Mouse (Mus musculus): ENCODE results near the gene Endou. TPM values are rescaled to one million over a fixed set of nuclear protein-coding genes. Genes with fewer than 3 reads are reported as not detected.

Gene Endou
- polyA plus RNA-seq, 1 experiment from 2014 or later: 0.55 TPM

DNA sequence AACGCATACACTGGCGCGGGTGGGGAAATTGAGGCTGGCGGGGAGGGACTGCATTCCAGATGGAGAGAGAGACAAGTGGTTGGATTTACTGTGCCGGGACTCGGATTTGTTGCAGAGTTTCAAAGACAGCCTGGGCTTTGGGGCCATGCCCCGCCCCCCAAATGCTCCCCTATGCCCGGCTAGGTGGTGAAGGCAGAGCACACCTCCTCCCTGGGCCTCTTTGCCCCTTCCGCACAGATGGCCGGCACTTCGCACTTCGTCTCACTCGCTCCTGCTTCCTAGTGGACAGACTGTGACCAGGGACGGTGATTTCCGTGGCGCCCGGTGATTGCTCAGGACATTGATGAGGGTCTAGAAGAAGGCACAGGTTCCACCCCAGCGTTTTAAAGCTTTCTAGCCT is 37.1 kb upstream of the Endou start:
- H3K4me3 ChIP-seq (ENCODE audit: low read length): peak overlapping the region; percentile 60

DNA sequence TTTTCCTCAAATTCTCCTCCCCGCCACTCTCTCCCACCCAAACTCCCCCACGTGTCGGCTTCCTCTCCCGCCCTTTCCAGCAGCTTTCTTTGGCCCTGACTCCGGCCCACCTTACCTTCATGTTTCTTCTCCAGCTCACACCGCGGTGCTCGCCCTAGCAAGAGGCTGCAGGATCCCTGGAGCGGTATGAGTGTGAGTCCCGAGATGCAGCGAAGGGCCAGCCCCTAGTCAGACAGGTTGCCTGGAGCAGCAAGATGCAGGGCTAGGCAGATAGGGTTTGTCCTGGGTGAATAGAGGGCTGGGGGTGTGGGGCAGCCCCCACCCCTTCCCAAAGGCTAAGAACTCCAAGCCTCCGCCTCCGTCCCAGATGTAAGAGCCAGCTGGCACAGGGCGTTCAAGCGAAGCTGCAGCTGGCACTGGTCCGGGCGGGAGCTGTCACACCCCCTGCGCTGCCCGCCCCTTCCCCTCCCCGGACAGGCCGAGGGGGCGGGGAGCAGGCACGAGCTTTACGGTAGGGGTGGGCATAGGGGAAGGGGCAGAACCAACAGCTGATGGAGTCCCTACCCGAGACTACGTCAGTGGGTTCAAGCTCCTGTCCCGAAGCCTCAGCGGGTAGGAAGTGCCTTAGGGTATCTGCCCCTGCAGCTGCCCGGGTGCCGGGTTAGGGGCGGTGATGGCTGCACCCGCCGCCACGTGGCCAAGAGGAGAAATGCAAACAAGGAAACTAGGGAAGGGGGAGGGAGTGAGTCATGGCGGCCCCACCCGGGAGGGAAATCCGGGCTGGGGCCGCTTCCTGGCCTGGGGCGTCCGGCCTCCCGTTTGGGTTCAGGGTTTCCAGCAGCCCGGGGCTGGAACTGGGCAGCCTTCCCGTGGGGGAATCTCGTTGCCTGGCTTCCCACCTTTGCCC is 36.4 kb upstream of the Endou start, which contains the start of gene Rapgef3:
Gene Rapgef3 (minus strand): TSS at position 693 of the 907 bp plus-strand sequence.
- peak; percentile 90 for ATAC-seq (ENCODE audit: low read depth)
- Histone ChIP-seq H3K4me3 (ENCODE audit: low read length) (peak within 1 kb of the TSS; percentile 60), H3K9me3 (ENCODE audit: control insufficient read depth, low read length) (no peaks in the 10 kb centered on the region), H3K36me3 (ENCODE audit: control insufficient read depth, insufficient read depth, low read length) (no peaks in the 10 kb centered on the region), H3K4me2 (ENCODE audit: low read depth, low read length) (peak within 1 kb of the TSS; percentile 98), H3K27me3 (ENCODE audit: control insufficient read depth, insufficient read depth, low read depth, low read length) (peaks cover 3% of the 10 kb centered on the region; the same call in 1 of the 2 replicates), H3K4me1 (replicated peaks; ENCODE audit: control insufficient read depth, insufficient read depth, low read length) (peaks cover 54% of the 10 kb centered on the region), H3K9ac (ENCODE audit: low read length) (peak within 1 kb of the TSS; percentile 82), H3K27ac (ENCODE audit: low read length) (peak within 1 kb of the TSS; percentile 89)
- WGBS: under 1% methylated on average over 43 of the region's 44 CpGs

More for the DNA sequence above, 37.1 kb upstream of the Endou start:
- H3K27ac ChIP-seq (ENCODE audit: low read length): peak overlapping the region; percentile 89
- no peaks in the 10 kb centered on the region for H3K9me3 ChIP-seq (ENCODE audit: control insufficient read depth, low read length)
- peak overlapping the region; percentile 82 for H3K9ac ChIP-seq (ENCODE audit: low read length)
- no peaks in the 10 kb centered on the region for H3K36me3 ChIP-seq (ENCODE audit: control insufficient read depth, insufficient read depth, low read length)
- peak; percentile 27 for ATAC-seq (ENCODE audit: low read depth)
- H3K4me2 ChIP-seq (ENCODE audit: low read depth, low read length): peak overlapping the region; percentile 98
- WGBS: under 1% methylated on average over 18 of the region's 18 CpGs
- peaks cover 55% of the 10 kb centered on the region for H3K4me1 ChIP-seq (replicated peaks; ENCODE audit: control insufficient read depth, insufficient read depth, low read length)
- peaks cover 3% of the 10 kb centered on the region; the same call in 1 of the 2 replicates for H3K27me3 ChIP-seq (ENCODE audit: control insufficient read depth, insufficient read depth, low read depth, low read length)

DNA sequence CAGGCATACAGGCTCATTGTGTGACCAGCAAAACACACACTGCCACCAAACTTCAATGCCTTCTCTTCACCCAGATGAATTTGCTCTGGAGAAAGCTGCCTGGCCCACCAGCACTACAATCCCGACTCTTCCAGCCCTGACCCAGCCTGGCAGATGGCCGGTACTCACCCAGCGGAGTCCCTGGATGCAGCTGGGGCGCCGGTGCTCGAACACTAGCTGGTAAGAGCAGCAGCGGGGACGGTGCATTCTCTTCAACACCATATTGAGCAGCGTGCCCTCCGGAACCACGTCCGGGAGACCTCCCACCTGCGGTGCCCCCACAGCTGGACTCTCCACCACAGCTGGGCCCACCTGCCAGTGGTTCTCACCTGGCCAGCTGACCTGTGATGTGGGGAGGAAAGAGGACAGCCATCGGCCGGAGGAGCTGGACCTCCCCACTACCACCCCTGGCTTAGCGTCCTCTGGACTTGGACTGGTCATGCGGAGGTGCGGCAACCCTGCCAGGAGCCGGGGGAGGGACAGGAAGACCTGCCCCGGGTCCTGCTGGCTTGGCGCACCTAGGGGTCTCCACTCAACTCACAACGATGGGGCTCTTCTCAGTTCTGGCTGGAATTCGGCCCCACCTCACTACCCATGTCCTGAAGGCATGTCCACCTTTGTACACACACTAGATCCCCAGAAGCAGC is 35.6 kb upstream of the Endou start:
- peaks cover 52% of the 10 kb centered on the region for H3K4me1 ChIP-seq (replicated peaks; ENCODE audit: control insufficient read depth, insufficient read depth, low read length)
- ATAC-seq (ENCODE audit: low read depth): no peak; the same call in 1 of the 2 replicates
- WGBS: 9% methylated on average over 22 of the region's 23 CpGs

DNA sequence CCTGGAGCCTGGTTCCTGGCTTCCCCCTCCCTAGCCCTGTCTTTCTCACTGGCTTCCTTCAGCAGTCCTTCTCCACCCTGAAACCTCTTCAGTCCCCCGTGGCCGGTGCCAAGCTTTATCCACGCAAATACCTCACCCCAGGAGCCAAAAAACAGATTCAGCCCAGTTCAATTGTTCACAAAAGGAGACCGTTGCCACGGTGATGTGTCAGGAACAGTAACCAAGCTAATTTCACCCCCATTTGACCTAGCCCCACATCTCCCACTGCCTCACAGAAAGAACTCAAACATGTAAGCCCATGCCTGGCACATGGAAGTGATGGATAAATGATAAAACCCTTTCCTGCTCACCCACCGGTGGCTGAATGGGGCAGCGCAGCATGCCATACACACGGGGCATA is 35.1 kb upstream of the Endou start:
- no peak for ATAC-seq (ENCODE audit: low read depth)
- WGBS: 19% methylated on average over 8 of the region's 8 CpGs
- Histone ChIP-seq H3K4me1 (replicated peaks; ENCODE audit: control insufficient read depth, insufficient read depth, low read length) (peaks cover 53% of the 10 kb centered on the region), H3K9ac (ENCODE audit: low read length) (peak overlapping the region; percentile 82), H3K36me3 (ENCODE audit: control insufficient read depth, insufficient read depth, low read length) (no peaks in the 10 kb centered on the region), H3K27me3 (ENCODE audit: control insufficient read depth, insufficient read depth, low read depth, low read length) (peaks cover 3% of the 10 kb centered on the region; the same call in 1 of the 2 replicates), H3K27ac (ENCODE audit: low read length) (peak overlapping the region; percentile 43; the same call in 1 of the 2 replicates), H3K4me3 (ENCODE audit: low read length) (peak overlapping the region; percentile 60), H3K9me3 (ENCODE audit: control insufficient read depth, low read length) (no peaks in the 10 kb centered on the region), H3K4me2 (ENCODE audit: low read depth, low read length) (peak overlapping the region; percentile 98)

More for the DNA sequence above, 35.6 kb upstream of the Endou start:
- Histone ChIP-seq H3K27ac (ENCODE audit: low read length) (peak overlapping the region; percentile 89), H3K9ac (ENCODE audit: low read length) (peak overlapping the region; percentile 82), H3K36me3 (ENCODE audit: control insufficient read depth, insufficient read depth, low read length) (no peaks in the 10 kb centered on the region), H3K4me3 (ENCODE audit: low read length) (peak overlapping the region; percentile 60), H3K9me3 (ENCODE audit: control insufficient read depth, low read length) (no peaks in the 10 kb centered on the region), H3K27me3 (ENCODE audit: control insufficient read depth, insufficient read depth, low read depth, low read length) (peaks cover 3% of the 10 kb centered on the region; the same call in 1 of the 2 replicates), H3K4me2 (ENCODE audit: low read depth, low read length) (peak overlapping the region; percentile 98)

DNA sequence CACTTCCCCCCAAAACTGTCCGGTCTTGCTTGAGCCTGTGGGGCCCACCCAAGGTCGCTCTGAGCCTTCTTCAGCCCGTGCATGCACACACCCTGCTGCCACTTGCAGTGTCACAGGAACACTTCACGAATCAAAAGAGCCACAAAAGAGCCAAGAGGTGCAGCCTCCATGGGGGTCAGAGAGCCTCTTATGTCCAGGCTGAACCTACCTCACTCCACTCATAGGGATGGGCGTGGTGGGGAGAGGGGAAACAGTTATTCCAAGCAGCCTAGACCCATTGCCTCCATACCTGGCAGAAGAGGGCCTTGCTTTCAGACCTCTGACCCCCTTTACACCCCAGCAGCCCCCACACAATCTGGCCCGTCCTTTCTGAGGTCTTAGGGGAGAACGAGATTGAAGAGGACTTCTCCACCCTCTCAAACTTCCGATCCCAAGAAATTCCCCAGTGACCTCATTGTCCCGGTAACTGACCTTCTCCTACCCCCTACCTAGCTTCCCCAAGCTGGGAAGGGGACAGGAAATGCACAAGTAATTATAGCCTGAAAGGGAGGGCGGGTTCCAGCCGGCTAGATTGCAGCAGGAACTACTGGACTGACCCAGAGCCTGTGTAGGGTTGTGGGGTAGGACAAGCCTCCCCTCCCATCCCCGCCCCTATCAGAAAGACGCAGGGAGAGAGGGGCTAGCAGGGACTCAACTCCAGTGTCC is 34.1 kb upstream of the Endou start:
- ATAC-seq (ENCODE audit: low read depth): no peak
- WGBS: 27% methylated on average over 13 of the region's 13 CpGs
- Histone ChIP-seq H3K27ac (ENCODE audit: low read length) (no peak overlapping the region), H3K9ac (ENCODE audit: low read length) (peak overlapping the region; percentile 51), H3K36me3 (ENCODE audit: control insufficient read depth, insufficient read depth, low read length) (no peaks in the 10 kb centered on the region; the same call in 1 of the 2 replicates), H3K27me3 (ENCODE audit: control insufficient read depth, insufficient read depth, low read depth, low read length) (peaks cover 3% of the 10 kb centered on the region; the same call in 1 of the 2 replicates), H3K9me3 (ENCODE audit: control insufficient read depth, low read length) (no peaks in the 10 kb centered on the region), H3K4me1 (replicated peaks; ENCODE audit: control insufficient read depth, insufficient read depth, low read length) (peaks cover 56% of the 10 kb centered on the region), H3K4me2 (ENCODE audit: low read depth, low read length) (peak overlapping the region; percentile 98), H3K4me3 (ENCODE audit: low read length) (peak overlapping the region; percentile 60)

DNA sequence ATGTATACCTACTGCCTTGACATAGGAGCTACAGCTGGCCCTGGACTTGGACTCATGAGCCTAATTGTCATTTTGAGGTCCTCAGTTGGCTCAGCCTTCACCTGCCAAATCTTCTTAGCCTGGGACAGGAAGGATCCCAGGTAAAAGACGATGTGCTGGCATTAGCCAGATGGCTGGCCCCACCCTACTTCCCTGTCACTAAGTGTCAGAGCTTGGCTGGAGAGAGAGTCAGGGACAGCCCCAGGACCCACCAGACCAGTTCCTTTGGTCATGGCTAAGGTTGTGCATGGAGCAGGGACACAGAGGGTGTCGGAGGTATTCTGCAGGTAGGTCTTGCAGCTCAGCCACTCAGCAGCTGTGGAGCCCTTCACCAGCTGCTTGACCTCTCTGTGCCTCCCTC is 33.4 kb upstream of the Endou start:
- 45% methylated on average over 2 of the region's 2 CpGs for WGBS
- H3K9ac ChIP-seq (ENCODE audit: low read length): no peak overlapping the region
- H3K4me2 ChIP-seq (ENCODE audit: low read depth, low read length): no peak overlapping the region
- H3K9me3 ChIP-seq (ENCODE audit: control insufficient read depth, low read length): no peaks in the 10 kb centered on the region
- no peaks in the 10 kb centered on the region; the same call in 1 of the 2 replicates for H3K36me3 ChIP-seq (ENCODE audit: control insufficient read depth, insufficient read depth, low read length)
- H3K27ac ChIP-seq (ENCODE audit: low read length): 0 out of 2 replicates have a peak overlapping the region, but pooled peaks have one; percentile 1
- peaks cover 3% of the 10 kb centered on the region; the same call in 1 of the 2 replicates for H3K27me3 ChIP-seq (ENCODE audit: control insufficient read depth, insufficient read depth, low read depth, low read length)
- no peak overlapping the region for H3K4me3 ChIP-seq (ENCODE audit: low read length)
- no peak for ATAC-seq (ENCODE audit: low read depth)
- peaks cover 56% of the 10 kb centered on the region for H3K4me1 ChIP-seq (replicated peaks; ENCODE audit: control insufficient read depth, insufficient read depth, low read length)

DNA sequence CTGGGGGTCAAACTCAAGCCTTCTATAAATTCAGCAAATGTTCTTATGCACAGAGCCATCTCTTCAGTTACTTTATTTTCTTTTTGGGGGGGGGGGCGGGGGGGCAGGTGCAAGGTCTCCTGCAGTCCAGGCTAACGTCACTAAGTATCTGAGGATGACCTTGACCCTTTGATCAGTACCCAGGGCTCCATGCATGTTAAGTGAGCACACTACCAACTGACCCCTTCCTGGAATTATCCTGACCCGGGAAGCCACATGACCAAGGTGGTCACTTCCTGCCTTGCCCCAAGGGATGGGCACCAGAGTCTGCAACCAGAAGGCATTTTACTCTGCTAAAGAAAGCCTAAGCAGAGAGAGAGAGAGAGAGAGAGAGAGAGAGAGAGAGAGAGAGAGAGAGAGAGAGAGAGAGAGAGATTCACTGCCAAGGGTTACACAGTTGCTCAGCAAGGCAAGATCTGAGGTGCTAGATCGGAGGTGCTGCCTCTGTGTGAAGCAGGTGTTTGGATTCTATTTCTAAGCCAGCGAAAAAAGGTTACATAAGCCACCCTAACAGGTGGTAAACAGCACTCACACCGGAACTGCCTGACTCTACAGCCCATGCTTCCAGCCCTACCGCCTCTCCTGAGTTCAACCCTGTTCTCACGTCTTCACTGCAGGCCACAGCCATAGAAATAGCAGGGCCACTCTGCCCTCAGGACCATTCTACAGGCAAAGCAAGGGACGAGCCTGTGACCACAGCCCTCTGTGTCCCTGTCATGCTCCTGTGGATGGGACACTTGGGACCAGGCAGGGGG is 32.3 kb upstream of the Endou start:
- H3K36me3 ChIP-seq (ENCODE audit: control insufficient read depth, insufficient read depth, low read length): no peaks in the 10 kb centered on the region; the same call in 1 of the 2 replicates
- H3K4me3 ChIP-seq (ENCODE audit: low read length): no peak overlapping the region
- H3K27me3 ChIP-seq (ENCODE audit: control insufficient read depth, insufficient read depth, low read depth, low read length): peaks cover 3% of the 10 kb centered on the region; the same call in 1 of the 2 replicates
- 54% methylated on average over 9 of the region's 9 CpGs for WGBS
- H3K9me3 ChIP-seq (ENCODE audit: control insufficient read depth, low read length): no peaks in the 10 kb centered on the region
- no peak overlapping the region for H3K27ac ChIP-seq (ENCODE audit: low read length)
- peaks cover 52% of the 10 kb centered on the region for H3K4me1 ChIP-seq (replicated peaks; ENCODE audit: control insufficient read depth, insufficient read depth, low read length)
- ATAC-seq (ENCODE audit: low read depth): no peak
- H3K4me2 ChIP-seq (ENCODE audit: low read depth, low read length): no peak overlapping the region
- H3K9ac ChIP-seq (ENCODE audit: low read length): no peak overlapping the region

DNA sequence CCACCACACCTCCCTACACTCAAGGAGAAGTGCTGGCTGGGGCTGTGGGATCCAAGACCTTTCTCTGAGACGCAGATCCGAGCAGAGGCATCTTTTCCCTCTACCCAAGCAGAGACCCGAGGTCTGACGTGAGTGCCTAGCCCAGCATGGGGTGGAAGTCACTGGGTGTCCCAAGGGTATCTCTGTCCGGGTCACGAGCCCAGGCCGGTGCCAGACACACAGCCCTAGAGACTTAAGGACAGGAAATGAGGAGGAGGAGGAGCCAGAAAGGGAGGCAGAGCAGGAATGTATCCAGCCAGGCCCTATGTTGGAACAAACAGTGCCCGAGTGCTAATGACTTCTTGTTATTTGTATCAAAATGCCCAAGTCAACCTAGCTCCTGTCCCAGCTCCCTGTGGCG is 31.6 kb upstream of the Endou start:
- Histone ChIP-seq H3K4me2 (ENCODE audit: low read depth, low read length) (no peak overlapping the region), H3K9ac (ENCODE audit: low read length) (no peak overlapping the region), H3K4me1 (replicated peaks; ENCODE audit: control insufficient read depth, insufficient read depth, low read length) (peaks cover 49% of the 10 kb centered on the region), H3K27me3 (ENCODE audit: control insufficient read depth, insufficient read depth, low read depth, low read length) (peaks cover 3% of the 10 kb centered on the region; the same call in 1 of the 2 replicates), H3K9me3 (ENCODE audit: control insufficient read depth, low read length) (no peaks in the 10 kb centered on the region), H3K27ac (ENCODE audit: low read length) (peak overlapping the region; percentile 78), H3K36me3 (ENCODE audit: control insufficient read depth, insufficient read depth, low read length) (no peaks in the 10 kb centered on the region; the same call in 1 of the 2 replicates), H3K4me3 (ENCODE audit: low read length) (no peak overlapping the region)
- no peak for ATAC-seq (ENCODE audit: low read depth)
- 47% methylated on average over 9 of the region's 9 CpGs for WGBS
